Mouse (Mus musculus) telencephalon, adult 2 months (tissue): ENCODE data around the gene Smim23.

ENCODE experiments used
- DNase-seq: peaks from one replicate; pipeline ENCODE4 v3.0.0-alpha.2; 2011; ENCODE audit warnings: low read depth, low spot score

Smim23 gene

DNA sequence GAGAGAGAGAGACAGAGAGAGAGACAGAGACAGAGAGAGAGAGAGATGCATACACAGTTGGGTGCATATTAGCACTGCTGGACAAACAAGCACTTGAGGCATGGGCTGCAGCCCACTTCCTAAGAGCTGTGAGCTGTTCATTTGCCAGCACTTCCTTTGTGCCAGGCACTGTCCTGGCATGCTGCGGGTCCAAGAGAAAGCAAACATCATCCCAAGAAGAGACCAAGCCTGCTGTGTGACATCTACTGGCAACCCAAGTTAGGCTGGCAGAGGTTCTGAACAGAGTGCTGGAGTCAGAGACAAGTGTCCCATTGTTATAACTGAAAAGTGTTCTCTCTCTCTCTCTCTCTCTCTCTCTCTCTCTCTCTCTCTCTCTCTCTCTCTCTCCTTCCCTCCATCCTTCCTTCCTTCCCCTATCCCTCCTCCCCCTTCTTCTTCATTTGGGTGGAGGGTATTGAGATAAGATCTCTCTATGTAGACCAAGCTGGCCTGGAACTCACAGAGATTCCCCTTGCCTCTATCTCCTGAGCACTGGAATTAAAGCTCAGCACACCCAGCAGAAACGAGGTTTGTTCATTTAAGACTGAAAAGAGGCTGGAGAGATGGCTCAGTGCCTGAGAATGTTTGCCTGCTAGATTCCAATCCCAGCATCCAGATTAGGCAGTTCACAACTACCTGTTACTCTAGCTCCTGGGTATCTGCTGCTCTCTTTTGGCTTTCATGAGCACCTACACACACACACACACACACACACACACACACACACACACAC, 42.6 kb downstream of the Smim23 start:
- peak; percentile 55 for DNase-seq

DNA sequence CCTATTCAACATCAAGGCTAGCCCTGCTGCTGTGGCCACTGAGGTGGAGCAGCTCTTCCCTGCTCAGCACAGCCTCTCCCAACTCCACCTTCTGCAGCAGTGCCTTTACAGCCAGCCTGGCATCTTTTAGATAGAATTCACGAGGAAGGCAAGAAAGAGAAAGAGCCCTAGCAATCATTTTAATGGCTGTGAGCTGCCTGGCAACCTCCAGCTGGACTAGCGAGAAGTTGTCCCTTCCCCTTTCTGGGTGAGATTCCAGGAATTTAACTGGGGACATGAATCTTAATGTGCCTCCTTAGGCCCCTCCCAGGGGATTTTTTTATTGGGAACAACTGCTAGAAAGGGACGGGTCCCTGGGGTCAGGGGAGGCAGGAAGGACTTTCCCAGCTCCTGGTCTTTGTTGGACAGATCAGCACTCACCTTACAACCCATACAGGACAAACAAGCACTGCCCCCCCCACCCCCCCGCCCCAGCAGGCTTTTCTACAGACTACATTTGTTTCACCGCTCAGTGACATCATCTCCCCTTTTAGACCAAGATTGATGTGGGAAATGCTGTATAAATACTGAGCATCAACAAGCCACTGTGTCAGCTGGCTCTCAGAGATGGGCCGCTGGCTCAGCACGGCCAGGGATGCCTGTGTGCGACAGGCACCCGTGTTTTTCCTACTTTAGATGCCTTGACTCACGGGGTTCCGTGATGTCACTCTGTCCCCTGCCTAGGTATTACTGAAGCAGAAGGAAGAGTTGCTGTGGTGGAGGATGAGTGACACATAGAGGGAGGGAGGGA, 43.5 kb downstream of the Smim23 start:
- DNase-seq: peak; percentile 22

DNA sequence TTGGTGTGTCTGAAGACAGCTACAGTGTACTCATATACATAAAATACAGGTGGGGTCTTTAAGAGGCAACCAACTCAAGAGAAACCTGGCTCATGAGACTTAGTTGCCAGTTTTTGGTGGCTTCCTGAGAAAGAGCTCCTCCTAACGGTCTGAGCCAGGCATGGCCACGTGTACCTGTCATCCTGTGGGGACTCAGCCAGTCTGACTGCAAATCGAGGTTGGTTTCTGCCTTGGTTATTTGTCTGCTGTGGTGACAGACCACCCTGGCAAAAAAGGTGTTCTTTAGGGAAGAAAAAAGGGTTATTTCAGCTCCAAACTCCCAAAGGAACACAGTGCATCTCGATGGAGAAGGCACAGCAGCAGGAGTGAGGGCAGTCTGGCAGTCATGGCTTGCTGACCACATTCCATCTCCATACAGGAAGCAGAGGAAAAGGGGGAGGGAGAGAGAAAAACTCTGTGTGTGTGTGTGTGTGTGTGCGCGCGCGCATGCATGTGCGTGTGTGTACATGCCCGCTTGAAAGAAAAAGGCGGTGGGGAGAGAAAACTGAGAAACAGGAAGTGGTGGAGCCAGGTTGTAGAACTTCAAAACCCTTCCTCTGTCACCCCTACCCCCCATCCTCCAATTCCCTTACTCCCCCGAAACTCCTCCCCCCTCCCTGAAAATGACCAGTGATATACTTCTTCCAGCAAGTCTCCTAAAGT, 55.6 kb downstream of the Smim23 start:
- DNase-seq: no peak
